Mouse (Mus musculus) spleen, adult 2 months (tissue): ENCODE data around the gene Apol11a.

Experiments
- CTCF ChIP-seq: fragments of 200-500 bp; IDR thresholded peaks from 2 replicates; pipeline ENCODE4 v1.5.1; 2011; ENCODE audit warnings: mild to moderate bottlenecking, inconsistent platforms; ENCODE audit not compliant: insufficient read depth, insufficient read length, insufficient replicate concordance; ENCODE audit errors: extremely low read depth
- POLR2A ChIP-seq: fragments of 200-500 bp; IDR thresholded peaks from 2 replicates; pipeline ENCODE4 v1.6.1; 2011; ENCODE audit warnings: low read depth, low read length, inconsistent platforms

DNA sequence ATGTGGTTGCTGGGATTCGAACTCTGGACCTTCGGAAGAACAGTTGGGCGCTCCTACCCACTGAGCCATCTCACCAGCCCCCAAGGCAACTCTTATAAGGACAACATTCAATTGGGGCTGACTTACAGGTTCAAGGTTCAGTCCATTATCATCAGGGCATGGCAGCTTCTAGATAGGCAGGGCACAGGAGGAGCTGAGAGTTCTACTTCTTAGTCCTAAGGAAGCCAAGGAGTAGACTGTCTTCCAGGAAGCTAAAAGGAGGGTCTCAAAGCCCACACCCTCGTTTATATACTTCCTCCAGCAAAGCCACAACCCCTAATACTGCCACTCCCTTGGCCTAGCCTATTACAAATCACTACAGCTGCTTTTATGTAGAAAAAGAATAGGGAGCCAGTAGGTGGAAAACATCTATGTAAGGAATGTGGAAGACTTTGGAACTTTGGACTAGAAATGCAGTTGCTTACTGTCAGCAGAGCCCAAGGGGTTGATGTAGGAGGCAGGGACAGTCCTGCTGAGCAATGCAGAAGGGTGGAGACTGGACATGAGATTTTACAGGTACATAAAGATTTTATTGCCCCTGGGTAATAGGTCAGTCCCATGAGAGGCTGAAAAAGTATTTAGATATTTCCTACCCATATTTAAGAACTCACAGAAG lies 25.8 kb upstream of the Apol11a start:
- TF ChIP-seq CTCF (no peak), POLR2A (no peak)
